Mouse (Mus musculus) myocyte (in vitro differentiated cells): ENCODE measurements around the gene Tbc1d14.

Source experiments
- POLR2A ChIP-seq: IDR thresholded peaks from one replicate; pipeline ENCODE4 v1.6.1; 2011; ENCODE audit warnings: low read depth, mild to moderate bottlenecking, control low read depth, moderate library complexity; ENCODE audit not compliant: insufficient read length
- SRF ChIP-seq: IDR thresholded peaks from one replicate; pipeline ENCODE4 v1.6.1; 2011; ENCODE audit warnings: low read depth; ENCODE audit not compliant: control insufficient read depth, insufficient read length
- TCF12 ChIP-seq: IDR thresholded peaks from one replicate; pipeline ENCODE4 v1.6.1; 2011; ENCODE audit warnings: mild to moderate bottlenecking, control low read depth; ENCODE audit not compliant: poor library complexity, insufficient read depth, severe bottlenecking

DNA sequence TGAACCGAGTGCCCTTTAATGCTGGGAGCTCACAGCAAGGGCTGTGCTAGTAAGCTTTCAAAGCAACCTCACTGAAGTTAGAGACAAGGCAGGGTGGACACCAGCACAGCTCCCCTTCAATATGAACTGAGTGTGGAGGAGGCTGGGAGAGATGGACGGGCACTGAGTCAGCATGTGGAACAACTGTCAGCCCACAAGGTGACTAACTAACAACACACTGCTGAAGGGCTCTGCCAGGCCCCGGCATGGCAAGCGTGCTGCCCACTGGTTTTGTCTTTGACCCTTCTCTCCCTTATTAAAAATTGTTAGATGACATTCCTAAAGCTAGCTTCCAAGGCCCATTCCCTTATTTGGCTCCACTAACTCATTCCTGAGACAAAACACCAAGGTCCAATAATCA is 135.4 kb downstream of the Tbc1d14 start:
- TF ChIP-seq POLR2A (no peak), SRF (no peak), TCF12 (no peak)
